Mouse (Mus musculus) CH12.LX (cell line): Measurements from ENCODE around the gene Gstk1. TPM values are rescaled to one million over a fixed set of nuclear protein-coding genes. Genes with fewer than 3 reads are reported as not detected.

Experiments
- DNase-seq: peaks from one replicate; pipeline ENCODE4 v3.0.0-alpha.2; 2013; ENCODE audit errors: extremely low read depth
- H3K27ac ChIP-seq: 2 replicates; pipeline ENCODE4 v1.5.1; 2012; ENCODE audit warnings: low read depth, mild to moderate bottlenecking, control low read depth, moderate library complexity; ENCODE audit not compliant: insufficient read depth
- H3K27me3 ChIP-seq: replicated peaks from 2 replicates; pipeline ENCODE3; 2012; ENCODE audit warnings: inconsistent platforms
- H3K36me3 ChIP-seq, 2 experiments: replicated peaks in 1 of 2; 2 replicates each; pipeline versions ENCODE3 to v1.6.1; 2012; ENCODE audit warnings: inconsistent platforms in 1 of 2, low read length in 1 of 2, mild to moderate bottlenecking in 1 of 2, mixed read lengths in 1 of 2, moderate library complexity in 1 of 2; ENCODE audit not compliant: control insufficient read depth in 1 of 2, insufficient read depth in 1 of 2
- H3K4me1 ChIP-seq, 2 experiments: 2 replicates each; pipeline ENCODE4 v1.6.1; 2012; ENCODE audit warnings: inconsistent platforms in 1 of 2, moderate library complexity in 1 of 2; ENCODE audit not compliant: insufficient read depth in 2 of 2, control insufficient read depth in 1 of 2
- H3K4me2 ChIP-seq: 2 replicates; pipeline ENCODE4 v1.6.1; 2012; ENCODE audit warnings: low read depth, mild to moderate bottlenecking, control low read depth; ENCODE audit not compliant: poor library complexity, insufficient read depth, severe bottlenecking
- H3K4me3 ChIP-seq, 3 experiments: fragments of 150-350 bp in 1 of 3; sonication (generic) in 1 of 3; replicated peaks in 1 of 3; 2 replicates each; pipeline versions ENCODE3 to v1.5.1; 2011 to 2012; ENCODE audit warnings: low read depth in 2 of 3, low read length in 2 of 3, mild to moderate bottlenecking in 2 of 3, moderate library complexity in 2 of 3, control low read depth in 1 of 3, improper control_type of control experiment in 1 of 3, inconsistent platforms in 1 of 3, mixed read lengths in 1 of 3; ENCODE audit not compliant: poor library complexity in 1 of 3
- H3K79me2 ChIP-seq: replicated peaks from 2 replicates; pipeline ENCODE4 v1.6.1; 2012; ENCODE audit warnings: mild to moderate bottlenecking, moderate library complexity; ENCODE audit not compliant: control insufficient read depth, poor library complexity, insufficient read depth, severe bottlenecking; ENCODE audit errors: extremely low read depth
- H3K9ac ChIP-seq: 2 replicates; pipeline ENCODE4 v1.6.1; 2012; ENCODE audit warnings: low read depth, mild to moderate bottlenecking, control low read depth, moderate library complexity; ENCODE audit not compliant: insufficient read depth
- H3K9me3 ChIP-seq: replicated peaks from 2 replicates; pipeline ENCODE3; 2012; ENCODE audit warnings: low read length, inconsistent platforms, mixed read lengths
- BHLHE40 ChIP-seq: IDR thresholded peaks from 2 replicates; pipeline ENCODE4 v1.6.1; 2011; ENCODE audit warnings: mild to moderate bottlenecking, low read depth, low read length, improper control_type of control experiment
- CTCF ChIP-seq, 2 experiments: IDR thresholded peaks in 1 of 2; conservative IDR thresholded peaks in 1 of 2; 2 replicates each; pipeline ENCODE4 v1.5.1; 2011 to 2012; ENCODE audit warnings: low read depth in 2 of 2, low read length in 2 of 2, improper control_type of control experiment in 1 of 2, inconsistent platforms in 1 of 2, mild to moderate bottlenecking in 1 of 2, moderate library complexity in 1 of 2
- GABPA ChIP-seq: IDR thresholded peaks from 2 replicates; pipeline ENCODE4 v1.6.1; 2012; ENCODE audit warnings: low read depth, low read length, improper control_type of control experiment, inconsistent platforms; ENCODE audit not compliant: insufficient replicate concordance
- HCFC1 ChIP-seq: IDR thresholded peaks from 2 replicates; pipeline ENCODE4 v1.6.1; 2012; ENCODE audit warnings: low read depth, mild to moderate bottlenecking, inconsistent platforms, low read length, improper control_type of control experiment
- KAT2A ChIP-seq: IDR thresholded peaks from 2 replicates; pipeline ENCODE4 v1.6.1; 2012; ENCODE audit warnings: low read length, improper control_type of control experiment, inconsistent platforms; ENCODE audit not compliant: insufficient replicate concordance
- MAFK ChIP-seq: IDR thresholded peaks from 2 replicates; pipeline ENCODE4 v1.6.1; 2011; ENCODE audit warnings: low read length, improper control_type of control experiment; ENCODE audit not compliant: insufficient replicate concordance
- NRF1 ChIP-seq: IDR thresholded peaks from 2 replicates; pipeline ENCODE4 v1.6.1; 2014; ENCODE audit warnings: low read depth, mild to moderate bottlenecking, inconsistent platforms, low read length, improper control_type of control experiment, moderate library complexity
- PAX5 ChIP-seq: IDR thresholded peaks from 2 replicates; pipeline ENCODE4 v1.6.1; 2012; ENCODE audit warnings: low read length, inconsistent platforms, mixed read lengths
- RAD21 ChIP-seq: IDR thresholded peaks from 2 replicates; pipeline ENCODE4 v1.6.1; 2011; ENCODE audit warnings: low read depth, mild to moderate bottlenecking, low read length, improper control_type of control experiment, moderate library complexity
- SIN3A ChIP-seq: IDR thresholded peaks from 2 replicates; pipeline ENCODE4 v1.6.1; 2012; ENCODE audit warnings: low read length, improper control_type of control experiment, inconsistent platforms
- SMC3 ChIP-seq: IDR thresholded peaks from 2 replicates; pipeline ENCODE4 v1.6.1; 2011; ENCODE audit warnings: low read depth, low read length, improper control_type of control experiment
- dilution Hi-C: fragments of 300-500 bp; cut with MboI; formaldehyde crosslinking; loops from 2 replicates; pipeline ENCODE4 v1.14.3; 2020; ENCODE audit warnings: low sequenced_read_pairs; ENCODE audit not compliant: extremely low pct_unique_long_range_greater_than_20kb, extremely low pct_ligation_motif_present
- in situ Hi-C: fragments of 300-500 bp; cut with MboI; formaldehyde crosslinking; loops from 3 replicates; pipeline ENCODE4 v1.14.3; 2019; ENCODE audit warnings: low sequenced_read_pairs, low pct_ligation_motif_present, low pct_unique_long_range_greater_than_20kb, mixed read lengths
- polyA plus RNA-seq: library from polyadenylated mRNA; unstranded; fragments of >175 nt; gene quantifications from 2 replicates; pipeline ENCODE4 v1.2.1, GENCODE M21; 2012; ENCODE audit warnings: low read depth; ENCODE audit not compliant: insufficient read length
- total RNA-seq, 2 experiments: library from RNA; depleted of rRNA; stranded (reverse); fragments of 300-350 nt in 1 of 2; fragments of >200 nt in 1 of 2; gene quantifications; 2 replicates each; pipeline ENCODE4 v1.2.3; 2012 to 2014

Gene Gstk1
- 0.71 and 0.85 TPM in 2 replicates for total RNA-seq (2012; rRNA removed)
- total RNA-seq (2014; rRNA removed) = 0.55 and 1.0 TPM in 2 replicates
- 0.44 and 0.59 TPM in 2 replicates for polyA plus RNA-seq

DNA sequence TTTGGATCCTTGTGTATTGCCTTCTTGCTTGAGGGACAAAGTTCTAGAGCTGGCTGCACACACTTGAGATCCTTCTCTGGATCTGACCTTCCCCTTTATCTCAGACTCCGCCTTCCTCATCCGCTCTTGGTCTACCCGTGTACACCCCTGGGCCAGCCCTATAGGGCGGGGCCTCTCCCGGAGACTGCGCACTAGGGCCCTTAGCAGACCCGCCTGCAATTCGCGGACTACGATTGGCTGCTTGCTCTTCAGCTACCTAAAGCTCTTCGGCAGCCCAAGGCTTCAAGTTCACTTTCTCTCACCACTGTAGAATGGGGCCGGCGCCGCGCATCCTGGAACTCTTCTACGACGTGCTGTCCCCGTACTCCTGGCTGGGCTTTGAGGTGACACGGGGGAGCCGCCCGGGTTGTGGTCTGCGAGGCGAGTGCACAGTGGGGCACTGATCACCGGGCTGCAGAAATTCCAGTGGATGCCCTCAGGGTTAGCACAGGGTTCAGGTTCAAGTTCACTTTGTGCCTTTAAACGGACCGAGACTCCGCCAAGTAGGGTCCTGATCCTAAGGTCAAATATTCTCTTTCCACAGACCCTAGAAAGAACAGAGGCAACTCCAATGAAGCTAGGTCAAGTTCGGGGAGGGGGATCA lies at the start of gene Gstk1:
Gstk1 (plus strand) TSS at position 225 of the 643 bp plus-strand sequence.
- Histone ChIP-seq H3K4me1 (no peaks in the 10 kb centered on the region), H3K36me3 (no peaks in the 10 kb centered on the region), H3K4me3 (no peak within 1 kb of the TSS)
- dilution Hi-C loops = no loop called here
- TF ChIP-seq MAFK (no peak), NRF1 (peak; percentile 84)
- TF ChIP-seq, all 38 proteins: peak for 1
- Histone ChIP-seq H3K9ac (no peak within 1 kb of the TSS), H3K79me2 (no peaks in the 10 kb centered on the region), H3K4me2 (0 out of 2 replicates have a peak within 1 kb of the TSS, but pooled peaks have one; percentile 2), H3K27ac (no peak within 1 kb of the TSS), H3K9me3 (no peaks in the 10 kb centered on the region), H3K27me3 (no peaks in the 10 kb centered on the region)
- in situ Hi-C loops = loop anchor here (25.0 kb wide), 1 partner anchor 341 kb away; the partner anchor contains the start of gene Tcaf3
- DNase-seq = peak; percentile 65

DNA sequence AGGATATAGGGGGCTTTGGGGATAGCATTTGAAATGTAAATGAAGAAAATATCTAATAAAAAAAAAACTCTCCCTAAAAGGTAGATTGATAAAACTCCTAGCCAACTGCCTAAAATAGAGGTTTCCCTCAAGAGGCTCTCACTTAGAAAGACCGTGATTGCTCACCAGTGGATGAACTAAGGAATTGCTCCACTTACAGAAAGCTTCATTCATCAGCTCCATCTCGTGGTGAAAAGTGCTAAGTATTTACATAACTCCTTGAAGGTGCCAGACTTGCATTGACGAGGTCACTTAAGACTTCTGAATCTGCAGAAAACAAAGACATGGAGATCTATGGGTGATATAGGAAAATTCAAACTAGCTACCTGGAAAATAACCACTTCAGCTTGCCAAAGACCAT lies 48.0 kb upstream of the Gstk1 start:
- no peak overlapping the region for H3K9ac ChIP-seq
- peaks cover 0 to 9% of the 10 kb centered on the region in 2 experiments; a peak in 2 of 4 replicates for H3K4me1 ChIP-seq
- H3K36me3 ChIP-seq = no peaks in the 10 kb centered on the region
- peak; percentile 63 for DNase-seq
- dilution Hi-C loops = no loop called here
- H3K27me3 ChIP-seq = no peaks in the 10 kb centered on the region
- H3K4me2 ChIP-seq = no peak overlapping the region
- no peak overlapping the region for H3K4me3 ChIP-seq
- TF ChIP-seq SMC3 = peak; percentile 60
- TF ChIP-seq SIN3A = no peak
- no peak for TF ChIP-seq GABPA
- no peak for TF ChIP-seq HCFC1
- no peak for TF ChIP-seq PAX5
- TF ChIP-seq RAD21 = peak; percentile 57
- peak in 1 of 2 experiments; percentile 72; a peak in 2 of 4 replicates for TF ChIP-seq CTCF (conservative IDR thresholded peaks at IDR 0.05 in 1 of 2, IDR thresholded peaks at IDR 0.05 in 1 of 2; ENCODE audit: low read depth in 2 of 2, low read length in 2 of 2)
- TF ChIP-seq, all 38 proteins: peak for 3
- no peak overlapping the region for H3K27ac ChIP-seq
- H3K79me2 ChIP-seq = no peaks in the 10 kb centered on the region
- in situ Hi-C loops = loop anchor here (25.0 kb wide), 1 partner anchor 435 kb away; no protein-coding TSS in a partner anchor
- no peaks in the 10 kb centered on the region for H3K9me3 ChIP-seq

DNA sequence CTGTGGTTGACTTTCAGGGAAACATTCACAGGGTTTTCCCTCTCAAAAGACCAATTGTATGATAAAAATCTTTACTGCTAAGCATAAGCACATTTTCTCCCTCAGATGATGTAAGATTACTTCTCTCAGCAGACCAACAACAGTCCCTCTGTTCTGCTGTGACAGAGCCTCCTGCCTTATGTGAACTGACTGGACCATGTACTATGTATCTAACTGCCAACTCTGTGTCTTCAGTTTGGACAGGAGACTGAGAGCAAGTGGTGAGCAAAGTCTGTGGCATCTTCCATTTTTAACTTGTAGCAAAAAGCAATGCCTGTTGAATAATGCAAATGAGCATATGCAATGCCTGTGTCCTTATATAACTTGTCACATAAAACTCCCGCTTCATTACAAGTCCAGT lies 46.2 kb upstream of the Gstk1 start:
- in situ Hi-C loops = loop anchor here (25.0 kb wide), 1 partner anchor 437 kb away; no protein-coding TSS in a partner anchor
- dilution Hi-C loops = no loop called here

More for the DNA sequence above, 46.2 kb upstream of the Gstk1 start:
- Histone ChIP-seq H3K9ac (no peak overlapping the region), H3K79me2 (no peaks in the 10 kb centered on the region), H3K4me2 (no peak overlapping the region), H3K27me3 (no peaks in the 10 kb centered on the region), H3K36me3 (no peaks in the 10 kb centered on the region), H3K4me1 (peaks cover 0 to 14% of the 10 kb centered on the region in 2 experiments; a peak in 2 of 4 replicates), H3K4me3 (no peak overlapping the region), H3K9me3 (no peaks in the 10 kb centered on the region), H3K27ac (no peak overlapping the region)
- TF ChIP-seq KAT2A (no peak), BHLHE40 (no peak)
- DNase-seq = no peak
